34 mouse cellular contexts compared by ENCODE assay signal in genomic region chr9:102919486-102919885, GRCm38 (mm10).
"Had no signal": no experiment of that assay in that cellular context is flagged by ENCODE, and none has a peak within 500 bp of the region (broad histone marks: within the 10 kb centered on the region; RNA-seq: fewer than 3 reads in every experiment).

No protein-coding gene starts in this region.

- ATAC-seq: hindbrain, embryonic 16.5 days; hindbrain, postnatal 0 days; inflammation-experienced regulatory T-cells, adult 6 months; intestine, embryonic 15.5 days; intestine, embryonic 16.5 days; intestine, postnatal 0 days had no signal

- H3K4me1 ChIP-seq: hindbrain, embryonic 10.5 days; hindbrain, embryonic 12.5 days; hindbrain, embryonic 13.5 days; hindbrain, embryonic 15.5 days; intestine, embryonic 15.5 days had no signal

- DNase-seq: heart, postnatal 10 days; heart, postnatal 14 days; heart, postnatal 36 days; heart, postnatal 4 days; kidney, adult 11 months; kidney, adult 18-20 months; kidney, adult 2 months; kidney, adult 8-10 months; kidney, adult 9 months; kidney, postnatal 10 days; kidney, postnatal 14 days; kidney, postnatal 25 days; kidney, postnatal 36 days; kidney, postnatal 4 days; layer of hippocampus, adult 9-11 months; layer of hippocampus, postnatal 36 days had no signal

- H3K4me2 ChIP-seq: heart, embryonic 11.5 days; heart, embryonic 13.5 days; heart, embryonic 15.5 days; hindbrain, embryonic 12.5 days; hindbrain, embryonic 13.5 days; hindbrain, embryonic 14.5 days; hindbrain, embryonic 15.5 days; intestine, embryonic 15.5 days; kidney, embryonic 15.5 days had no signal

- H3K36me3 ChIP-seq: heart, embryonic 15.5 days; intestine, embryonic 15.5 days had no signal

- H3K27ac ChIP-seq: heart, embryonic 13.5 days; heart, embryonic 15.5 days; hindbrain, embryonic 10.5 days; hindbrain, embryonic 12.5 days; hindbrain, embryonic 13.5 days; hindbrain, embryonic 14.5 days; hindbrain, embryonic 15.5 days; hindbrain, postnatal 0 days; intestine, embryonic 15.5 days; kidney, embryonic 15.5 days; kidney, postnatal 0 days; layer of hippocampus, adult 2 months; left cerebral cortex, adult 2 months had no signal

- H3K4me3 ChIP-seq: heart, embryonic 13.5 days; heart, embryonic 15.5 days; hindbrain, embryonic 10.5 days; hindbrain, embryonic 12.5 days; hindbrain, embryonic 13.5 days; hindbrain, embryonic 15.5 days; intestine, embryonic 15.5 days; kidney, embryonic 15.5 days; layer of hippocampus, adult 2 months; left cerebral cortex, adult 2 months had no signal

- H3K9me3 ChIP-seq: heart, embryonic 13.5 days; heart, embryonic 15.5 days; hindbrain, embryonic 10.5 days; hindbrain, embryonic 12.5 days; hindbrain, embryonic 13.5 days; hindbrain, embryonic 15.5 days; intestine, embryonic 15.5 days; kidney, embryonic 15.5 days had no signal

- H3K27me3 ChIP-seq: heart, embryonic 13.5 days; heart, embryonic 15.5 days; hindbrain, embryonic 12.5 days; hindbrain, embryonic 13.5 days; hindbrain, embryonic 15.5 days; intestine, embryonic 15.5 days; kidney, embryonic 15.5 days had no signal

- H3K9ac ChIP-seq: heart, embryonic 13.5 days; heart, embryonic 15.5 days; hindbrain, embryonic 12.5 days; hindbrain, embryonic 13.5 days; hindbrain, embryonic 14.5 days; hindbrain, embryonic 15.5 days; intestine, embryonic 15.5 days; kidney, embryonic 15.5 days had no signal
